Mouse (Mus musculus) lung, adult 2 months (tissue): ENCODE results near the gene Fbxl16.

ENCODE experiments used
- CTCF ChIP-seq: fragments of 200-500 bp; IDR thresholded peaks from 2 replicates; pipeline ENCODE4 v1.5.1; 2011; ENCODE audit warnings: mild to moderate bottlenecking, low read length, control low read depth; ENCODE audit not compliant: insufficient read depth
- POLR2A ChIP-seq: fragments of 200-500 bp; IDR thresholded peaks from 2 replicates; pipeline ENCODE4 v1.6.1; 2011; ENCODE audit warnings: low read depth, mild to moderate bottlenecking, control low read depth, low read length, borderline replicate concordance; ENCODE audit errors: extremely low read depth

DNA sequence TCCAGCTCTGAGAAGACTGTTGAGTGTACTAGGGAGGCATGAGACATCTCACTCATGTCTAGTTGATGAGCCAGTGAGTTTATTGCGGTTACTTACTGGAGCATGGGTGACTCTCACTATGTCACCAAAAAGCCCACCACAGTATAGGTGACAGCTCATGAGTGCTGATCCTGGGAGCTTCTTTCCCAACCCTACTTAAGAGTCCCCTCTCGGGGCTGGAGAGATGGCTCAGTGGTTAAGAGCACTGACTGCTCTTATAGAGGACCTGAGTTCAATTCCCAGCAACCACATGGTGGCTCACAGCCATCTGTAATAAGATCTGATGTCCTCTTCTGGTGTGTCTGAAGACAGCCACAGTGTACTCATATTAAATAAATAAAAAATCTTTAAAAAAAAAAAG is 61.1 kb downstream of the Fbxl16 start:
- TF ChIP-seq CTCF: no peak
- TF ChIP-seq POLR2A: no peak
